Mouse (Mus musculus) hindbrain, embryonic 12.5 days (tissue): Measurements from ENCODE around the gene Kat2b. TPM values are rescaled to one million over a fixed set of nuclear protein-coding genes. Genes with fewer than 3 reads are reported as not detected.
"Not testable (repeated sequence)": the region's sequence is repeated elsewhere in the genome, so short reads cannot be mapped to it uniquely, and the experiment has no call there.

Experiments
- ATAC-seq: fragments of 200-750 bp; cut with Nextera tagmentation; 2 replicates; pipeline ENCODE4 v1.8.0; 2017; ENCODE audit warnings: moderate TSS enrichment; ENCODE audit not compliant: low FRiP score
- H3K27ac ChIP-seq: fragments of 300-500 bp; sonication (generic); 2 replicates; pipeline ENCODE4 v1.5.1; 2016; ENCODE audit warnings: mild to moderate bottlenecking
- H3K27me3 ChIP-seq: fragments of 300-500 bp; sonication (generic); 2 replicates; pipeline ENCODE4 v1.6.1; 2016; ENCODE audit warnings: mild to moderate bottlenecking
- H3K36me3 ChIP-seq: fragments of 300-500 bp; sonication (generic); 2 replicates; pipeline ENCODE4 v1.6.1; 2016; ENCODE audit warnings: mild to moderate bottlenecking
- H3K4me1 ChIP-seq: fragments of 300-500 bp; sonication (generic); 2 replicates; pipeline ENCODE4 v1.6.1; 2016
- H3K4me2 ChIP-seq: fragments of 300-500 bp; sonication (generic); replicated peaks from 2 replicates; pipeline ENCODE4 v1.6.1; 2016; ENCODE audit warnings: mild to moderate bottlenecking
- H3K4me3 ChIP-seq: fragments of 300-500 bp; sonication (generic); 2 replicates; pipeline ENCODE4 v1.5.1; 2016; ENCODE audit warnings: mild to moderate bottlenecking
- H3K9ac ChIP-seq: fragments of 300-500 bp; sonication (generic); 2 replicates; pipeline ENCODE4 v1.6.1; 2016; ENCODE audit warnings: mild to moderate bottlenecking, moderate library complexity
- H3K9me3 ChIP-seq: fragments of 300-500 bp; sonication (generic); replicated peaks from 2 replicates; pipeline ENCODE4 v1.6.1; 2016; ENCODE audit warnings: mild to moderate bottlenecking
- WGBS: fragments of 180-500 bp; shearing (Covaris S2); methylation state at CpG from one replicate; pipeline ENCODE4 v1.1.7; 2016; 5-methylcytosine and 5-hydroxymethylcytosine counted together
- polyA plus RNA-seq: library from polyadenylated mRNA; unstranded; fragments of >200 nt; fragmentation: Nextera tagmentation; extraction: Ambion mirVana; gene quantifications from 2 replicates; pipeline ENCODE4 v1.2.1, GENCODE M21; 2016

The Kat2b gene
- polyA plus RNA-seq, 1 experiment from 2014 or later = 5.3 TPM

- WGBS = 53% methylated on average over 3 of the region's 3 CpGs
- H3K4me3 ChIP-seq = no peak overlapping the region
Observed at GRCm38 (mm10) chr17:53557443-53557842, 9.2 kb upstream of the Kat2b start.

GRCm38 (mm10) chr17:53559646-53560045, 7.0 kb upstream of the Kat2b start:
- Histone ChIP-seq H3K4me3 (no peak overlapping the region), H3K27me3 (no peaks in the 10 kb centered on the region), H3K4me2 (no peak overlapping the region), H3K9ac (no peak overlapping the region), H3K27ac (no peak overlapping the region), H3K36me3 (no peaks in the 10 kb centered on the region), H3K4me1 (no peaks in the 10 kb centered on the region), H3K9me3 (no peaks in the 10 kb centered on the region)
- no peak for ATAC-seq
- 87% methylated on average over 5 of the region's 5 CpGs for WGBS

More at GRCm38 (mm10) chr17:53557443-53557842, 9.2 kb upstream of the Kat2b start:
- no peaks in the 10 kb centered on the region for H3K9me3 ChIP-seq
- H3K27me3 ChIP-seq = no peaks in the 10 kb centered on the region
- no peak overlapping the region for H3K4me2 ChIP-seq
- H3K4me1 ChIP-seq = no peaks in the 10 kb centered on the region
- no peak overlapping the region for H3K9ac ChIP-seq
- H3K36me3 ChIP-seq = no peaks in the 10 kb centered on the region
- ATAC-seq = no peak
- H3K27ac ChIP-seq = no peak overlapping the region

DNA sequence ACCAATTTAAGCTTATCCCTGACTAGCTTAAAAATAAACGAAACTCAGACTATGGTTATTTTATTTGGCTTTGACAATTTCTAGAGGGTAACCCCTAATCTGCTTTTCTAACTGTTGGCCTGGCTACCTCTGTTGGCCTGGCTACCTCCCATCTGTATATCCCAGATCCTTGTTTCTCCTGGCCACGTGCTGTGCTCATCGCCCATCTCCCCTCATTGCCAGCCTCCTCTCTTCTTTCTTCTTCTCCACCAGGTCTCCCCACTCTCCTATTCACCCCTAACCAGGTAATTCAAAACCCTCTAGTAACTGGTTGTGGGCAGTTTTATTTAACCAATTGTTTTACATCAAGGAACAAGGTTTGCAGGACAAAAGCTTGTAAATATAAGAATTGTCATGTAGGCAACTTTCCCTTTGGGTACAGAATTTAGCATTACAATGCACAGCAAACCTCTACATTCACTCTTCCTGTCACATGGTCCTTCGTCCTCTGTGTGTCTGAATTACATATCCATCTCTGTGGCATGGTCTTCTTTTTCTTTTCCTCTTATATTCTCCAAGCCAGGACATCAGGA, 5.1 kb upstream of the Kat2b start:
- Histone ChIP-seq H3K27me3 (no peaks in the 10 kb centered on the region), H3K9me3 (no peaks in the 10 kb centered on the region)
- 72% methylated on average over 4 of the region's 4 CpGs for WGBS

DNA sequence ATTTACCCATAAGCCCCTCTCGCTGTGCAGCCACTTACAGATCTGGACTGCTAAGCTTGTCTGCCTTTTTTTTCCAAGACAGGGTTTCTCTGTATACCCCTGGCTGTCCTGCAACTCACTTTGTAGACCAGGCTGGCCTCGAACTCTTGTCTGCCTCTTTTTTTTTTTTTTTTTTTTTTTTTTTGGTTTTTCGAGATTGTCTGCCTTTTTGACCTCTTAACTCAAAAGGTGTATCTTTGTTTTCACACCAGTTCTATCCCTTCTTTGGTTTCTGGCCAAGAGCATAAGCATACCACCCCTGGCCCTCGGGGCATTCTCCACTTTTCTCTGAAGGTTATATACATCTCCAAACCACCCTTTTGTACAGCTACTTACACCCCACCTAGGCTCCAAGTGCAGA, 1.8 kb upstream of the Kat2b start:
- H3K9me3 ChIP-seq = no peaks in the 10 kb centered on the region
- no peak overlapping the region for H3K27ac ChIP-seq
- H3K27me3 ChIP-seq = no peaks in the 10 kb centered on the region
- H3K4me3 ChIP-seq = no peak overlapping the region
- no peak overlapping the region for H3K9ac ChIP-seq
- no peaks in the 10 kb centered on the region for H3K36me3 ChIP-seq
- no peak for ATAC-seq
- H3K4me2 ChIP-seq = no peak overlapping the region
- 96% methylated on average over 4 of the region's 4 CpGs for WGBS
- H3K4me1 ChIP-seq = peaks cover 19% of the 10 kb centered on the region

More for the DNA sequence above, 5.1 kb upstream of the Kat2b start:
- H3K4me2 ChIP-seq = no peak overlapping the region
- ATAC-seq = no peak
- H3K36me3 ChIP-seq = no peaks in the 10 kb centered on the region
- no peak overlapping the region for H3K27ac ChIP-seq
- peaks cover 5% of the 10 kb centered on the region for H3K4me1 ChIP-seq
- H3K9ac ChIP-seq = no peak overlapping the region
- H3K4me3 ChIP-seq = no peak overlapping the region

DNA sequence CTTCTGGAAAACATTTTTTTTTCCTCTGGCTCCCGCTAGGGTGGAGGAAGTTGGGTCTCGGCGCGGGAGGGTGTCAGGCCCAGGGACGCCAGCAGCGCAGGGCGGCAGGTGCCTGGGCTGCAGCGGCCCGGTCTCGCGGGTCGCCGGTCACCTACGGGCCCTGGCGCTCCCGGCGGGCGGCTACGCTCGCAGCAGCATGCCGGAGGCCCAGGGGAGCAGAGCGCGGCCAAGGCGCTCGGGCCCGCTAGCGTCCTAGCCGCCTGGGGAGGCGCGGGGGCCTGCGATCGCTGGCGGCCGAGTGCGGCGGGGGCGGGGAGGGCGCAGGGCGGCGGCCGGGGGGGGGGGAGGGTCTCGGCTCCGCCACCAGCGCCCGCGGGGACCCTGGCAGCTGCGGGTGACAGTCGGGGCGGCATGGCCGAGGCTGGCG, 271 bp downstream of the Kat2b start:
- H3K9ac ChIP-seq = peak overlapping the region; percentile 97
- H3K4me1 ChIP-seq = peaks cover 27% of the 10 kb centered on the region
- WGBS = under 1% methylated on average over 33 of the region's 51 CpGs
- H3K27ac ChIP-seq = peak overlapping the region; percentile 98
- ATAC-seq = peak; percentile 64
- H3K4me3 ChIP-seq = peak overlapping the region; percentile 96
- H3K27me3 ChIP-seq = no peaks in the 10 kb centered on the region
- no peaks in the 10 kb centered on the region for H3K36me3 ChIP-seq
- no peaks in the 10 kb centered on the region for H3K9me3 ChIP-seq
- peak overlapping the region; percentile 89 for H3K4me2 ChIP-seq

- under 1% methylated on average over 64 of the region's 67 CpGs for WGBS
- peak; percentile 71 for ATAC-seq
- Histone ChIP-seq H3K9me3 (no peaks in the 10 kb centered on the region), H3K4me2 (peak overlapping the region; percentile 89), H3K27me3 (no peaks in the 10 kb centered on the region), H3K4me1 (peaks cover 27% of the 10 kb centered on the region), H3K4me3 (peak overlapping the region; percentile 96), H3K36me3 (no peaks in the 10 kb centered on the region), H3K9ac (peak overlapping the region; percentile 97), H3K27ac (peak overlapping the region; percentile 98)
Observed at GRCm38 (mm10) chr17:53567346-53568101, 863 bp downstream of the Kat2b start.

DNA sequence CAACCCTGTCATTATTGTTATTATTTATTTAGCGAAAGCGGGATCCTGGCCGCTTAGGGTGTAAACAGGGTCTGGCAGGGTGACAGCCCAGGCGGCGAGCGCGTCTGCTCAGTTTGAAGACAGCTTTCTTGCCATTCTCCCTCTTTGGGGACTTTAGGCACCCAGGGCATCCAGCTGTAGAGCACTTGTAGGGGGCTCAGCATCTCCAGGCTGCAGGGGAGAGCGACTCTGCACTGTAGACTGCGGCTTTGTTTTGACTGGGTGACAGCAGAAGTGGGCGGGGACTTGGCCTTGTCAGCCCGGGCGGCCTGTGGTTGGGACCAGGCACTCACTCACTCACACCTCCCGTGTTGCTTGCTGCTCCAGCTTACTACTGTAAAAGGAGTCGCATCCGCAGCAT, 1.5 kb downstream of the Kat2b start:
- H3K9me3 ChIP-seq = no peaks in the 10 kb centered on the region
- H3K36me3 ChIP-seq = no peaks in the 10 kb centered on the region
- peak overlapping the region; percentile 98 for H3K27ac ChIP-seq
- H3K4me3 ChIP-seq = peak overlapping the region; percentile 96
- H3K27me3 ChIP-seq = no peaks in the 10 kb centered on the region
- peak overlapping the region; percentile 89 for H3K4me2 ChIP-seq
- ATAC-seq = peak; percentile 91
- peak overlapping the region; percentile 97 for H3K9ac ChIP-seq
- WGBS = 0% methylated on average over 15 of the region's 15 CpGs
- H3K4me1 ChIP-seq = peaks cover 27% of the 10 kb centered on the region

DNA sequence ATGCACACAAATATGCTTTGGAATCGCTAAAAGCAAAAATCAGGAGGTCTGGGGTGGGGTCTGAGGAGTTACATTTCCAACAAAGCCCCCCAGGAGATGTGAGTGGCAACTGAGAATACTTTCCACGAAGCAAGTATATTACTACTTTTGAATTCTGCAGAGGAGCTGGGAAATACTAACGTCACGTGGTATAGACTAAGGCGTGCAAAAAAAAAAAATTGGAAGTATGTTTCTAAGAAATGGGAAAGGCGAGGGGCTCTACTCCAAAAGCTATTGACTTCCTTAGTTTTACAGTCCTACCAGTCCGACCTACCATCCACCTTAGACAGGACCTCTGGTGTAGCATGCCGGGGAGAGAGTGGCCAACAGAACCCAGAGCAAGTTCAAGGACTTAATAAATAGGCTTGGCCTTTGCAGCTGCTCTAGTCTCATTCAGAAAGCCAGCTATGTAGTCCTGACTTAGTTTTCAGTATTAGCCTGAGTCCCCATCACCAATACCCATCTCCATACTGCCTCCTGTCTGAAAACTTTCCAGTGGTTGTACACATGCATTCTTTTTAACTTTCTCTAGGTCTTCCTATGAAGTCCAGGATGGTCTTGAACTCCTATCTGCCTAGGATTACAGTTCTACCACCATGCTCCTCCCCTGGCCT, 2.2 kb downstream of the Kat2b start:
- no peaks in the 10 kb centered on the region for H3K27me3 ChIP-seq
- peak overlapping the region; percentile 89 for H3K4me2 ChIP-seq
- H3K4me3 ChIP-seq = peak overlapping the region; percentile 96
- H3K9ac ChIP-seq = peak overlapping the region; percentile 97
- H3K27ac ChIP-seq = peak overlapping the region; percentile 98
- H3K36me3 ChIP-seq = no peaks in the 10 kb centered on the region
- H3K9me3 ChIP-seq = no peaks in the 10 kb centered on the region
- peaks cover 27% of the 10 kb centered on the region for H3K4me1 ChIP-seq
- no peak for ATAC-seq
- WGBS = 43% methylated on average over 8 of the region's 8 CpGs

- Histone ChIP-seq H3K4me2 (peak overlapping the region; percentile 30; the same call in 1 of the 2 replicates), H3K27me3 (no peaks in the 10 kb centered on the region), H3K9ac (no peak overlapping the region), H3K36me3 (no peaks in the 10 kb centered on the region), H3K4me3 (no peak overlapping the region), H3K4me1 (peaks cover 27% of the 10 kb centered on the region), H3K27ac (peak overlapping the region; percentile 55), H3K9me3 (no peaks in the 10 kb centered on the region)
- WGBS = 54% methylated on average over 6 of the region's 6 CpGs
- ATAC-seq = no peak
Observed at GRCm38 (mm10) chr17:53569829-53570228, 3.2 kb downstream of the Kat2b start.

GRCm38 (mm10) chr17:53570361-53570875, 3.8 kb downstream of the Kat2b start:
- H3K27ac ChIP-seq = no peak overlapping the region
- no peak for ATAC-seq

GRCm38 (mm10) chr17:53570932-53571331, 4.3 kb downstream of the Kat2b start:
- not testable (repeated sequence) for H3K4me2 ChIP-seq, H3K9ac ChIP-seq, H3K36me3 ChIP-seq, H3K27ac ChIP-seq, ATAC-seq, H3K4me3 ChIP-seq, H3K9me3 ChIP-seq, H3K27me3 ChIP-seq
- 88% methylated on average over 5 of the region's 5 CpGs for WGBS
- H3K4me1 ChIP-seq = peaks cover 25% of the 10 kb centered on the region

More at GRCm38 (mm10) chr17:53570361-53570875, 3.8 kb downstream of the Kat2b start:
- H3K4me2 ChIP-seq = no peak overlapping the region
- no peak overlapping the region for H3K4me3 ChIP-seq
- WGBS = 44% methylated on average over 10 of the region's 10 CpGs
- no peaks in the 10 kb centered on the region for H3K36me3 ChIP-seq
- peaks cover 27% of the 10 kb centered on the region for H3K4me1 ChIP-seq
- no peak overlapping the region for H3K9ac ChIP-seq
- H3K9me3 ChIP-seq = no peaks in the 10 kb centered on the region
- H3K27me3 ChIP-seq = no peaks in the 10 kb centered on the region

GRCm38 (mm10) chr17:53573019-53573556, 6.4 kb downstream of the Kat2b start:
- no peak overlapping the region for H3K9ac ChIP-seq
- peaks cover 22% of the 10 kb centered on the region for H3K4me1 ChIP-seq
- H3K36me3 ChIP-seq = no peaks in the 10 kb centered on the region
- 69% methylated on average over 4 of the region's 4 CpGs for WGBS
- ATAC-seq = no peak
- H3K4me3 ChIP-seq = no peak overlapping the region
- no peak overlapping the region for H3K27ac ChIP-seq
- no peaks in the 10 kb centered on the region for H3K27me3 ChIP-seq
- H3K9me3 ChIP-seq = no peaks in the 10 kb centered on the region
- no peak overlapping the region for H3K4me2 ChIP-seq
